Mouse (Mus musculus) olfactory bulb, adult 2 months (tissue): ENCODE data around the gene Tmem50a. TPM values are rescaled to one million over a fixed set of nuclear protein-coding genes. Genes with fewer than 3 reads are reported as not detected.
"Not testable (repeated sequence)": the region's sequence is repeated elsewhere in the genome, so short reads cannot be mapped to it uniquely, and the experiment has no call there.

Experiments
- H3K27ac ChIP-seq: fragments of 200-500 bp; 2 replicates; pipeline ENCODE4 v1.5.1; 2012; ENCODE audit warnings: low read depth, low read length; ENCODE audit not compliant: insufficient read depth
- H3K4me1 ChIP-seq: fragments of 200-500 bp; 2 replicates; pipeline ENCODE4 v1.6.1; 2012; ENCODE audit warnings: low read length; ENCODE audit not compliant: control insufficient read depth, insufficient read depth
- H3K4me3 ChIP-seq: fragments of 200-500 bp; 2 replicates; pipeline ENCODE4 v1.5.1; 2012; ENCODE audit warnings: mild to moderate bottlenecking, low read depth, low read length, moderate library complexity; ENCODE audit not compliant: insufficient read depth
- CTCF ChIP-seq: fragments of 200-500 bp; IDR thresholded peaks from 2 replicates; pipeline ENCODE4 v1.5.1; 2012; ENCODE audit warnings: low read depth, mild to moderate bottlenecking, low read length, moderate library complexity; ENCODE audit not compliant: insufficient read depth
- POLR2A ChIP-seq: fragments of 200-500 bp; IDR thresholded peaks from 2 replicates; pipeline ENCODE4 v1.6.1; 2012; ENCODE audit warnings: mild to moderate bottlenecking, low read depth, low read length, moderate library complexity; ENCODE audit not compliant: insufficient read depth
- WGBS: fragments of 180-500 bp; shearing (Covaris S2); methylation state at CpG from one replicate; pipeline ENCODE4 v1.1.7; 2018; 5-methylcytosine and 5-hydroxymethylcytosine counted together
- polyA plus RNA-seq: library from polyadenylated mRNA; stranded (reverse); fragments of >200 nt; gene quantifications from 2 replicates; pipeline ENCODE4 v1.2.4, GENCODE M21; 2012; ENCODE audit warnings: low replicate concordance; ENCODE audit not compliant: missing spikeins, insufficient read depth, insufficient read length

Gene Tmem50a
- polyA plus RNA-seq, 1 experiment: not detected

- Histone ChIP-seq H3K4me3 (no peak overlapping the region), H3K27ac (no peak overlapping the region; the same call in 1 of the 2 replicates), H3K4me1 (peaks cover 12% of the 10 kb centered on the region)
- TF ChIP-seq CTCF (no peak), POLR2A (no peak)
- WGBS: 45% methylated on average over 7 of the region's 7 CpGs
Measured at GRCm38 (mm10) chr4:134918381-134918780, 3.6 kb upstream of the Tmem50a start.

GRCm38 (mm10) chr4:134917194-134917593, 2.4 kb upstream of the Tmem50a start:
- TF ChIP-seq POLR2A: no peak
- no peak for TF ChIP-seq CTCF

GRCm38 (mm10) chr4:134915223-134916050, 613 bp upstream of the Tmem50a start:
- peak overlapping the region; percentile 80 for H3K4me3 ChIP-seq
- TF ChIP-seq POLR2A (no peak), CTCF (no peak)
- 33% methylated on average over 14 of the region's 14 CpGs for WGBS
- peaks cover 10% of the 10 kb centered on the region for H3K4me1 ChIP-seq
- peak overlapping the region; percentile 87 for H3K27ac ChIP-seq

More at GRCm38 (mm10) chr4:134917194-134917593, 2.4 kb upstream of the Tmem50a start:
- Histone ChIP-seq H3K4me1 (peaks cover 10% of the 10 kb centered on the region), H3K4me3 (no peak overlapping the region), H3K27ac (no peak overlapping the region)
- 80% methylated on average over 3 of the region's 3 CpGs for WGBS

- H3K27ac ChIP-seq: peak overlapping the region; percentile 76
- peaks cover 10% of the 10 kb centered on the region for H3K4me1 ChIP-seq
- TF ChIP-seq CTCF: no peak
- no peak for TF ChIP-seq POLR2A
- peak overlapping the region; percentile 80 for H3K4me3 ChIP-seq
- under 1% methylated on average over 43 of the region's 43 CpGs for WGBS
Measured at GRCm38 (mm10) chr4:134914122-134914863, 531 bp downstream of the Tmem50a start.

DNA sequence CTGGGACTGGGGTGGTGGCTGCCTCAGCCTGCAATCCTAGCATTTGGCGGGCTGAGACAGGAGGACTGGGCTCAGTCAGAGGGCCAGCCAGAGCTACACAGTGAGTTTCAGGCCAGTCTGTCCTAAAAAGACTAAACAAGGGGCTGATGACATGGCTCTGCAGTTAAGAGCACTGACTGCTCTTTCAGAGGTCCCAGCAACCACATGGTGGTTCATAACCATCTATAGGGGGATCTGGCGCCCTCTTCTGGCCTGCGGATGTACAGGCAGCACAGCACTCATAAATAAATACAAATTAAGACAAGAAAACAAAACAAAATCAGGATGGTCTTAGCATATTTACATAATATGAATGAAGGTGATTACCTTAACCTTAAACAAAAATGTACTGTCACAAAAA, 1.4 kb downstream of the Tmem50a start:
- 35% methylated on average over 3 of the region's 3 CpGs for WGBS
- TF ChIP-seq CTCF (no peak), POLR2A (no peak)
- Histone ChIP-seq H3K27ac (no peak overlapping the region), H3K4me1 (peaks cover 11% of the 10 kb centered on the region), H3K4me3 (no peak overlapping the region)

DNA sequence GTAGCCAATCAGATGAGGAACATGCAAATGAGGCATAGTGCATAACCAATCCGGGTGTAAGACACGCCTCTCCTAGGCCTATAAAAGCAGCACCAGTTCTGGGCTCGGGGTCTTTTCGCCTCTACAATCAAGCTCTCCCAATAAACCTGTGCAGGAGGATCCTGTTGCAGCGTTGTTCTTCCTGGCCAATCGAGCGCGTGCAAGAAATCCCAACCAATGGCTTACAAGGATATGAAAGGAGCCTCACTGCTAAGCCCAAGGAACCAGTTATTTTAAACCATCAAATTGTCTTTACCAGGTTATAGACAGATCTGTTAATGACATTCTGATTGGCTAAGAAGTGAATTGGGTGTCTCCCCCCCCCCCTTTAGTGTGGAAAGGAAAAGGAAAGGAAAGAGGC, 3.4 kb downstream of the Tmem50a start:
- peaks cover 14% of the 10 kb centered on the region for H3K4me1 ChIP-seq
- H3K27ac ChIP-seq, H3K4me3 ChIP-seq: not testable (repeated sequence)
- WGBS: 94% methylated on average over 8 of the region's 8 CpGs

GRCm38 (mm10) chr4:134903046-134903445, 11.8 kb downstream of the Tmem50a start:
- Histone ChIP-seq H3K4me1 (no peaks in the 10 kb centered on the region), H3K4me3 (no peak overlapping the region), H3K27ac (no peak overlapping the region)
- WGBS: 75% methylated on average over 7 of the region's 7 CpGs
- TF ChIP-seq POLR2A (no peak), CTCF (no peak)

DNA sequence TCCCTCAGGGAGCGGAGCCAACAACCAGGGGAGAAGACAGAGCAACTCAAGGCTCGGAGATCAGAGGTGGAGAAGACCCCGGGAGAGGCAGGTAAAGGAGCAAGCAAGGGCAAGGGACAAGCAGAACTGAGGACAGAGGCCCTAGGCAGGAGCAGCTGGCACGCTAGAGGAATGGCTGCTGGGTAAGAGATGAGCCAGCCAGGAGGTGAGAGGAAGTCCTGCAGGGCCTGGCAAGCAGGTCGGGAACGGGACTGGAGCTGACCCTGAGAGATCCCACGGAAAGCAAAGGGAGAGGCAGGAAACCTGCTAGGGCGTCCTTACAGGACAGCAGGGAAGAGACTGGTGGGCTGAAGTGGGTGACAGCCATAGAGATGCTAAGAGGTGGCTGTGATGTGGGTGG, 13.7 kb downstream of the Tmem50a start:
- TF ChIP-seq POLR2A (no peak), CTCF (no peak)
- Histone ChIP-seq H3K4me1 (no peaks in the 10 kb centered on the region), H3K27ac (no peak overlapping the region), H3K4me3 (no peak overlapping the region)
- WGBS: 91% methylated on average over 8 of the region's 8 CpGs

- H3K4me1 ChIP-seq: no peaks in the 10 kb centered on the region
- H3K27ac ChIP-seq: no peak overlapping the region
- 94% methylated on average over 6 of the region's 6 CpGs for WGBS
- no peak for TF ChIP-seq CTCF
- TF ChIP-seq POLR2A: no peak
- H3K4me3 ChIP-seq: no peak overlapping the region
Measured at GRCm38 (mm10) chr4:134897256-134897655, 17.6 kb downstream of the Tmem50a start.
